Mouse (Mus musculus): ENCODE data around the gene Olfr328. TPM values are rescaled to one million over a fixed set of nuclear protein-coding genes. Genes with fewer than 3 reads are reported as not detected.

Gene Olfr328
- polyA plus RNA-seq (2015; fragmentation: Nextera tagmentation; extraction: Ambion mirVana): not detected in 2 replicates

DNA sequence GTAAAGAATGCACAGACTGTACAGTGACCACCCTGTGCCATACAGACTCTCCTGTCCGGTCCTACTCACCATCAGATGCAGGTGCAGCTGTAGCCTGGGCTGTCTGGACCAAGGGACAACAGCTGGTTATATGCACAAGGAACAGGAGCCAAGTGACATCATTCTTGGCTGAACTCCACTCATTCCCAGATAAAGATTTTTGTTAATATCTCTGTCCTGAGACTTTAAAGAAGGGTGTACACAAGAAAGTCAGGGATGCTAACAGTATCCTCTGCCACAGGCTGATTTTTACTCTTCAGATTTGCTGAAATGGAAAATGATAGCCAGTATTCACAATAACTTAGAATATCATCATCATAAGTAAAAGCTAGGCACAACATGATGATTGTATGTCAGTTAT lies at the start of gene Olfr328:
Gene Olfr328, minus strand, starts transcription at position 101 of the 400 bp plus-strand sequence.
- ATAC-seq (replicated peaks; ENCODE audit: insufficient number of reproducible peaks, insufficient read depth, low FRiP score, low read depth): no peak

DNA sequence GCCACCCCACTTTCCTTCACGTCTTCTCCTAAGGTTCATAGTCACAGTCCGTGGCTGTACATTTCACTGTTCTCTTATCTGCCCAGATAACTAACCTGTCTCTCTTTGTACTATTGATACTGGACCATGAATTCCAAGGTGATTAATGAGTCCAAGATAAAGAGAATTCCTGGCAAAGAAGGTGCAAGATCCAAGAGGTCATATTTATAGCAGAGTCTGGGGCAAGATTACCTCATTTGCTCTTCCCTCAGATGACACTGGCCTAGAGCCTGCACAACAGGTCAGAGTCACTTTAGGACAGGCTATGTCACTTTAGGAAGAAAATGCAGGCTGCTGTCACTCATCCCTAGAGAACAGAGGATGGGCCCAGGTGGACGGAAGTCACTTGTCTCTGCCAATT lies 49.8 kb upstream of the Olfr328 start:
- H3K4me2 ChIP-seq: no peak overlapping the region
- no peaks in the 10 kb centered on the region for H3K36me3 ChIP-seq
- 44% methylated on average over 3 of the region's 3 CpGs for WGBS
- no peak overlapping the region for H3K9ac ChIP-seq
- H3K4me3 ChIP-seq: no peak overlapping the region
- no peaks in the 10 kb centered on the region for H3K27me3 ChIP-seq
- H3K27ac ChIP-seq: no peak overlapping the region
- ATAC-seq (replicated peaks; ENCODE audit: insufficient number of reproducible peaks, insufficient read depth, low FRiP score, low read depth): no peak
- no peaks in the 10 kb centered on the region for H3K9me3 ChIP-seq (replicated peaks)
- no peaks in the 10 kb centered on the region for H3K4me1 ChIP-seq (replicated peaks)

More for the DNA sequence above, at the start of gene Olfr328:
- H3K9me3 ChIP-seq (replicated peaks): no peaks in the 10 kb centered on the region
- no peaks in the 10 kb centered on the region for H3K4me1 ChIP-seq (replicated peaks)
- WGBS: 72% methylated on average over 1 of the region's 1 CpGs
- no peak within 1 kb of the TSS for H3K9ac ChIP-seq
- H3K36me3 ChIP-seq: no peaks in the 10 kb centered on the region
- no peak within 1 kb of the TSS for H3K4me3 ChIP-seq
- no peaks in the 10 kb centered on the region for H3K27me3 ChIP-seq
- H3K27ac ChIP-seq: no peak within 1 kb of the TSS
- H3K4me2 ChIP-seq: no peak within 1 kb of the TSS

DNA sequence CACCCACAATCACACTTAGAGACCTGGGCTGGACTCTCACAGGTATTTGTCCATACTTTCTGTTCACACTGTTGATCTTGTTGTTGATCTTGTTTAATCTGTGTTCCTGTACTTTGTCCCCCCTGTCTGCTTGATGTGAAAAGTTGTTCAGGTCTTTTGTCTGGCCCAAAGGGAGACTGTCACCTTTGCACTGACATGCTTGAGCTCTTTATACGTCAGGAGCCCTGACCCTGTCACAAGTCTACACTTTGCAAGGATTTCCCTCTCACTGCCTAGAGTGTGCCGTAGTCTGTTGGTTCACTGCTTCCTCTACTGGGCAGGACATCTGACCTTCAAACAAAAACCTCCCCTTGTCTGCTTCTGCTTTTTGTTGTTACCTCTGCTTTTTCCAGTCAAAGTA lies 49.3 kb upstream of the Olfr328 start:
- 48% methylated on average over 2 of the region's 2 CpGs for WGBS
- H3K27ac ChIP-seq: no peak overlapping the region
- no peak overlapping the region for H3K9ac ChIP-seq
- H3K4me3 ChIP-seq: no peak overlapping the region
- H3K4me1 ChIP-seq (replicated peaks): no peaks in the 10 kb centered on the region
- ATAC-seq (replicated peaks; ENCODE audit: insufficient number of reproducible peaks, insufficient read depth, low FRiP score, low read depth): no peak
- H3K27me3 ChIP-seq: no peaks in the 10 kb centered on the region
- H3K4me2 ChIP-seq: no peak overlapping the region
- H3K9me3 ChIP-seq (replicated peaks): no peaks in the 10 kb centered on the region
- no peaks in the 10 kb centered on the region for H3K36me3 ChIP-seq

DNA sequence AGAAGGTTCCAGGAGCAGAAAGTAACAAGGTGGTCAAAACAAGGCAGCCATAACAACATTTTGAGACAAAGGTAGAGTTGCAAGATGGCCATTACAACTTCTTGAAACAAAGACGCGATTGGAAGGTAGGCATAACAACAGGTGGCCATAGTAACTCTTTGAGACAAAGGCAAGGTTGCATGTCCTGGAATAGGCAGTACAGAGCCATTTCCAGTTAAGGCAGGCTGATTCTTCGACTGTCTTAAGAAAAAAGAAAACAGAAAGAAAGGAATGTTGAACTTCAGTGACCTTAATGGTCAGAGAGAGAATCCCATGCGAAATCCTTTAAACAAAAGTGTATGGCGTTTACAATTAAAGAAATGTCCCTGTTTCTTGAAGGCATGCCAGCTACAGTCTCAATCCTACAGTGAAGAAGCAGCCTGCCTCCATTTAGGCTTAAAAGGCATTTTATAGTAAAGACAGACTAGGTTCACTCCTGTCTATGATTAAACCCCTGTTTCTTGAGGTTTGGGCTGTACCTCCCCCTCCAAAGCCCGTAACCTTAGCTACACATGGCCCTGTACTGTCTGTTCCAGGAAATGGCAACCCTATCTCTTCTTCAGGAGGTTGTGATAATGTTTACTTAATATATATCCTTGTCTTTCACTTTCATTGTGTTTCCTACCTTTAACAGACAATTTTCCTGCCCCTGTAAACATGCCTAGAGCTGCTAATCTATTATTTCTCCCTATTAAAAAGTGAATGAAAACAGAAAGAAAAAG lies 47.5 kb upstream of the Olfr328 start:
- Histone ChIP-seq H3K4me1 (replicated peaks) (no peaks in the 10 kb centered on the region), H3K4me3 (no peak overlapping the region), H3K36me3 (no peaks in the 10 kb centered on the region), H3K4me2 (no peak overlapping the region), H3K9ac (no peak overlapping the region), H3K27ac (no peak overlapping the region), H3K9me3 (replicated peaks) (no peaks in the 10 kb centered on the region), H3K27me3 (no peaks in the 10 kb centered on the region)
- no peak for ATAC-seq (replicated peaks; ENCODE audit: insufficient number of reproducible peaks, insufficient read depth, low FRiP score, low read depth)
- WGBS: 72% methylated on average over 6 of the region's 6 CpGs

DNA sequence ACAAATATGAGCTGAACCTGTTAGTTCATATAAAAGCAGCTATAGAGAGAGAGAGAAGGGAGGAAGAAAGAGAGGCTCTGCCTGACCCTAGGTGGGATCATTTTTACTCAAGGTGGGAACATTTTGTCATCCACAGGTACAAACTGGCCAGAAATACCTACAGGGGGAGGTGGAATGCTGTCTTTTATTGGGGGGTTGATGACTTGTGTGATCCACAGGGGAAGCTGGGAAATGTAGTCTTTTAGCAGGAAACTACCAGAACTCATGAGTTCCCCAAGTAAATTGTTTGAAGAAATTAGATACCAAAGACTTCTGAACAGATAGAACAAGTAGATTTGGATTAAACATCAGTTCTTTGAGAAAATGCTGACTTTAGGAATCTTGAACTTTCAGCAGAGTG lies 46.6 kb upstream of the Olfr328 start:
- H3K9ac ChIP-seq: no peak overlapping the region
- no peak overlapping the region for H3K4me2 ChIP-seq
- no peak overlapping the region for H3K27ac ChIP-seq
- H3K4me1 ChIP-seq (replicated peaks): no peaks in the 10 kb centered on the region
- no peak for ATAC-seq (replicated peaks; ENCODE audit: insufficient number of reproducible peaks, insufficient read depth, low FRiP score, low read depth)
- no peak overlapping the region for H3K4me3 ChIP-seq
- no peaks in the 10 kb centered on the region for H3K27me3 ChIP-seq
- no peaks in the 10 kb centered on the region for H3K9me3 ChIP-seq (replicated peaks)
- H3K36me3 ChIP-seq: no peaks in the 10 kb centered on the region

DNA sequence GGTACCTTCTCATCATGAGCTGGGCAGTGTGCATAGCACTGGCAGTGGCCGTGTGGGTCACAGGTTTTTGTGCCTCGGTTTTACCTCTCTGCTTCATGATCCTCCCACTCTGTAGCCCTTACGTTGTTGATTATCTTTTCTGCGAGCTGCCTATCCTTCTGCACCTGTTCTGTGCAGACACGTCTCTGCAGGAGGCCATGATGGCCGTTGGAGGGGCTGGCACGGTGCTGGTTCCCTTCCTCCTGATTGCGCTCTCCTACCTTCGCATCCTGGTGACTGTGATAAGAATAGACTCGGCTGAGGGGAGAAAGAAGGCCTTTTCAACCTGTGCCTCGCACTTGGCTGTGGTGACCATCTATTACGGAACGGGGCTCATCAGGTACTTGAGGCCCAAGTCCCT lies 42.4 kb upstream of the Olfr328 start:
- H3K9me3 ChIP-seq (replicated peaks): no peaks in the 10 kb centered on the region
- H3K27me3 ChIP-seq: peaks cover 3% of the 10 kb centered on the region; the same call in 1 of the 2 replicates
- no peaks in the 10 kb centered on the region for H3K4me1 ChIP-seq (replicated peaks)
- no peak overlapping the region for H3K4me3 ChIP-seq
- no peak for ATAC-seq (replicated peaks; ENCODE audit: insufficient number of reproducible peaks, insufficient read depth, low FRiP score, low read depth)
- no peak overlapping the region for H3K27ac ChIP-seq
- 81% methylated on average over 13 of the region's 13 CpGs for WGBS
- no peaks in the 10 kb centered on the region for H3K36me3 ChIP-seq
- H3K4me2 ChIP-seq: no peak overlapping the region
- no peak overlapping the region for H3K9ac ChIP-seq

DNA sequence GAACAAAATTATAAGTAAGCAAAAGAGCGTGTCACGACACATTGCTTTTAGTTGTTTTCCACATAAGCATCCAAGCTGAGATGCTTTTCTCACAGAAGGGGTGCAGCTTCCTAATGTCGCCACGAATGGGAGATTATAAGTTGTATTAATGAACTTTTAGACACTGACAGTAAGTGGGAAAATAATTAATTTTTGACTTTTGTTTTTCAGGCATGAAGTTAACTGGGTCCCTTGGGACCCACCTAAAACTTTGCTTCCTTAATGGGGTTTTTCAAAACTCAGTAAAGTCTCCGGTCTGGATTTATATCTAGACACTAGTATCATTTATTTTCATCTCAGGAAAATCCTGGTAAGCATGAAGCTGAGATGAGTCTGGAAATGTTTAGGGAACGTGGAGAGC lies 39.4 kb upstream of the Olfr328 start, which contains the start of gene Olfr324:
Gene Olfr324, plus strand, starts transcription at position 301 of the 400 bp plus-strand sequence.
- H3K27me3 ChIP-seq: peaks cover 3% of the 10 kb centered on the region; the same call in 1 of the 2 replicates
- no peak within 1 kb of the TSS for H3K4me2 ChIP-seq
- no peak within 1 kb of the TSS for H3K9ac ChIP-seq
- H3K9me3 ChIP-seq (replicated peaks): no peaks in the 10 kb centered on the region
- H3K36me3 ChIP-seq: no peaks in the 10 kb centered on the region
- H3K4me3 ChIP-seq: no peak within 1 kb of the TSS
- no peak for ATAC-seq (replicated peaks; ENCODE audit: insufficient number of reproducible peaks, insufficient read depth, low FRiP score, low read depth)
- no peak within 1 kb of the TSS for H3K27ac ChIP-seq
- no peaks in the 10 kb centered on the region for H3K4me1 ChIP-seq (replicated peaks)
- whole genome bisulfite sequencing: 74% methylated on average over 6 of the region's 6 CpGs

DNA sequence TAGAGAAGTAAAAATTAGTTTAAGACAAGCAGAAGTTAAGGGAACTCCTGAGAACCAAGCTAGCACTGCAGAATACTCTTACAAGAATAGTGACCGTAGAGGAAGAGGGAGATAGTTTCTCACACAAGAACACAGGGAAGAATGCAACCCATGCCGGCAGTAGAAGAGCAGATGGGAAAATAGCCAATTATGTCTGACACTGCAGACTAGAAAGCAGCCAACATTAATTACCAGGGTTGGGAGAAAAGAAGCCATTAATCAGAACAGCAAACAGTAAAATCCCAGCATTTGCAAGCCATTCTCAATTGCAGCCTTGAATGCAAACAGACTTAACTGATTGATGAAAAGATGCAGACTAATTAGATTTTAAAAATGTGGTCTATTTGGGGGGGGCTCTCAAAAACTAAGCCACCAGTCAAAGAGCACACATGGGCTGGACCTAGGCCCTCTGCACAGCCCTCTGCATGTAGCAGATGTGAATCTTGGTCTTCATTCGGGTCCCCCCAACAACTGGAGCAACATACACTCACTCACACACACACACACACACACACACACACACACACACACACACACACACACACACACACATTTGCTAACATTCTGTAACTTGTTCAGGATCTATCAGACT lies 33.3 kb upstream of the Olfr328 start:
- H3K27me3 ChIP-seq: no peaks in the 10 kb centered on the region
- ATAC-seq (replicated peaks; ENCODE audit: insufficient number of reproducible peaks, insufficient read depth, low FRiP score, low read depth): no peak
- H3K36me3 ChIP-seq: no peaks in the 10 kb centered on the region
- WGBS: 62% methylated on average over 3 of the region's 3 CpGs
- H3K27ac ChIP-seq: no peak overlapping the region
- no peak overlapping the region for H3K9ac ChIP-seq
- H3K4me1 ChIP-seq (replicated peaks): no peaks in the 10 kb centered on the region
- H3K4me3 ChIP-seq: no peak overlapping the region
- H3K9me3 ChIP-seq (replicated peaks): no peaks in the 10 kb centered on the region
- no peak overlapping the region for H3K4me2 ChIP-seq

DNA sequence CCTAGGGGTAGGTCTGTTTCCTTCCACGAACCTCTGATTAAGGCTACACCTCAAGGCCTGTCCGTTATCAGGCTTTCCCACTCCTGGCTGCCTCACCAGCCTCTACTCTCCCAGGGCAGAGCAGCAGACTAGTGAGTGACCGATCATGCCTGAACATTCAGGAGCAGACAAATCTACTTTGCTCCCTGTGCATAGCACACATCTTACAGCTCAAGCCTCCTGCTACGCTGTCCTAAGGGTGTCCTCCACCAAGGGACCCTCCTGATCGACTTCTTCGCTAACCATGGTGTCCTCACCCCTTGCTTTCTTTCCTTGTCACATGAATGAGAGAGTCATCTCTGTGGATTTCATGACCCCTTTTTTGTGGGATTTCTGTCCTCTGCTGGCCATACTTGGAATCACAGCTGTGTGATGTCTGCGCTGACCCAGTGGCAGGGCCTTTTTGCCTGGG lies 32.5 kb upstream of the Olfr328 start:
- H3K36me3 ChIP-seq: no peaks in the 10 kb centered on the region
- no peak overlapping the region for H3K4me2 ChIP-seq
- H3K27ac ChIP-seq: no peak overlapping the region
- 61% methylated on average over 7 of the region's 7 CpGs for WGBS
- no peaks in the 10 kb centered on the region for H3K27me3 ChIP-seq
- no peak overlapping the region for H3K4me3 ChIP-seq
- no peaks in the 10 kb centered on the region for H3K9me3 ChIP-seq (replicated peaks)
- H3K9ac ChIP-seq: no peak overlapping the region
- H3K4me1 ChIP-seq (replicated peaks): no peaks in the 10 kb centered on the region
- ATAC-seq (replicated peaks; ENCODE audit: insufficient number of reproducible peaks, insufficient read depth, low FRiP score, low read depth): no peak

DNA sequence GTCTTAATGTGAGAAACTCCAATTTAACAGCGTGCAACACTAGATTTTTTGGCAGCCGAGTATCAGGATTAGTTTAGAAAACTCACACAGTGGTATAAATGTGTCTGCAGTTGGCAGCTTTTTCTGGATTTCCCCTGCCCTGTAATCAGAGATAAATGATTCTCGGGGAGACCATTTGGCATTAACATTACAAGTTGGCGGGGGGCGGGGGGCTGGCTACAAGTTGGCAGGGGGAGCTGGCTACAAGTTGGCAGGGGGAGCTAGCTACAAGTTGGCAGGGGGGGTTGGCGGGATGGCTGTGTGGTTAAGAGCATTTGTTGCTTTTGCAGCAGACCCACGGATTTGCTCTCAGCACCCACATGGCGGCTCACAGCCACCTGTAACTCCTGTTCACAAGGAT lies 23.2 kb upstream of the Olfr328 start:
- no peak for ATAC-seq (replicated peaks; ENCODE audit: insufficient number of reproducible peaks, insufficient read depth, low FRiP score, low read depth)
- Histone ChIP-seq H3K4me3 (no peak overlapping the region), H3K36me3 (no peaks in the 10 kb centered on the region), H3K27ac (no peak overlapping the region), H3K27me3 (no peaks in the 10 kb centered on the region), H3K4me2 (no peak overlapping the region), H3K9ac (no peak overlapping the region), H3K4me1 (replicated peaks) (no peaks in the 10 kb centered on the region), H3K9me3 (replicated peaks) (no peaks in the 10 kb centered on the region)
- 61% methylated on average over 8 of the region's 8 CpGs for WGBS

DNA sequence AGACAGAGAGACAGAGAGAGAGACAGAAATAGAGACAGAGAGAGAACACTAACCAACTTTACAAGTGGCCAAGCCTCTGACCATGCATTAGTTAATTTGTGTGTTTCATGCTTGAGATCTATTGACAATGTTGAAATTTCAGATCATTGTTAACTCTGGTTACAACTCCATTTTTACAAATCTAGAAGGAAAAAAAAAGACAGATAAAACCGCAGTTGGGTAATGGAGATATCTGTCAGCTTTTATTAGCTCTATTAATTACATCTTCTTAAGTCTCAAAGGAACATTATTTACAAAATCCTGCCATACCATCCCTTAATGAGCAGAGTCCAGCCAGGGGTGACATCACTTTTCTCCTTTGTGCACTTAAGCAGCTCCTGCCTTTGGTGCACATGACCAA lies 22.0 kb upstream of the Olfr328 start, which contains the start of gene Olfr325:
Gene Olfr325, plus strand, starts transcription at position 301 of the 400 bp plus-strand sequence.
- ATAC-seq (replicated peaks; ENCODE audit: insufficient number of reproducible peaks, insufficient read depth, low FRiP score, low read depth): no peak
- Histone ChIP-seq H3K27me3 (no peaks in the 10 kb centered on the region), H3K27ac (no peak within 1 kb of the TSS), H3K9me3 (replicated peaks) (no peaks in the 10 kb centered on the region), H3K9ac (no peak within 1 kb of the TSS), H3K4me2 (no peak within 1 kb of the TSS), H3K4me1 (replicated peaks) (no peaks in the 10 kb centered on the region), H3K4me3 (no peak within 1 kb of the TSS), H3K36me3 (no peaks in the 10 kb centered on the region)
- WGBS: 84% methylated on average over 1 of the region's 1 CpGs

DNA sequence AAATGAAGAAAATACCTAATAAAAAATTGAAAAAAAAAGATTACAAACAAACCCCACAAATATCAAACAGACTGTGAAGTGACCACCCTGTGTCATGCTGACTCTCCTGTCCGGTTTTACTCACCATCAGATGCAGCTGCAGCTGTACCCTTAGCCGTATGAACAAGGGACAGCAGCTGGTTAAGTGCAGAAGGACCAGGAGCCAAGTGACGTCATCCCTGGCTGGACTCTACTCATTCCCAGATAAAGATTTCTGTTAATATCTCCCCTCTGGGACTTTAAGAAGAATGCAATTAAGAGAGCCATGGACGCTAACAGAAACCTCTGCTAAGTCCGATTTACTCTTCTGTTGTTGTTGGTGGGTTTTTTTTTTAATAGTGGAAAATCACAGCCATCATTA lies 15.0 kb upstream of the Olfr328 start, which contains the start of gene Olfr224:
Gene Olfr224, minus strand, starts transcription at position 149 of the 400 bp plus-strand sequence.
- H3K27me3 ChIP-seq: no peaks in the 10 kb centered on the region
- no peak for ATAC-seq (replicated peaks; ENCODE audit: insufficient number of reproducible peaks, insufficient read depth, low FRiP score, low read depth)
- no peaks in the 10 kb centered on the region for H3K9me3 ChIP-seq (replicated peaks)
- H3K9ac ChIP-seq: no peak within 1 kb of the TSS
- no peak within 1 kb of the TSS for H3K27ac ChIP-seq
- H3K4me2 ChIP-seq: no peak within 1 kb of the TSS
- H3K4me1 ChIP-seq (replicated peaks): no peaks in the 10 kb centered on the region
- no peak within 1 kb of the TSS for H3K4me3 ChIP-seq
- WGBS: 51% methylated on average over 5 of the region's 5 CpGs
- H3K36me3 ChIP-seq: no peaks in the 10 kb centered on the region

Measured in heart, embryonic 15.5 days (tissue).